Mouse (Mus musculus): ENCODE measurements around the gene Sesn1. TPM values are rescaled to one million over a fixed set of nuclear protein-coding genes. Genes with fewer than 3 reads are reported as not detected.

The Sesn1 gene
- polyA plus RNA-seq, 1 experiment from 2014 or later: 33.9 TPM

DNA sequence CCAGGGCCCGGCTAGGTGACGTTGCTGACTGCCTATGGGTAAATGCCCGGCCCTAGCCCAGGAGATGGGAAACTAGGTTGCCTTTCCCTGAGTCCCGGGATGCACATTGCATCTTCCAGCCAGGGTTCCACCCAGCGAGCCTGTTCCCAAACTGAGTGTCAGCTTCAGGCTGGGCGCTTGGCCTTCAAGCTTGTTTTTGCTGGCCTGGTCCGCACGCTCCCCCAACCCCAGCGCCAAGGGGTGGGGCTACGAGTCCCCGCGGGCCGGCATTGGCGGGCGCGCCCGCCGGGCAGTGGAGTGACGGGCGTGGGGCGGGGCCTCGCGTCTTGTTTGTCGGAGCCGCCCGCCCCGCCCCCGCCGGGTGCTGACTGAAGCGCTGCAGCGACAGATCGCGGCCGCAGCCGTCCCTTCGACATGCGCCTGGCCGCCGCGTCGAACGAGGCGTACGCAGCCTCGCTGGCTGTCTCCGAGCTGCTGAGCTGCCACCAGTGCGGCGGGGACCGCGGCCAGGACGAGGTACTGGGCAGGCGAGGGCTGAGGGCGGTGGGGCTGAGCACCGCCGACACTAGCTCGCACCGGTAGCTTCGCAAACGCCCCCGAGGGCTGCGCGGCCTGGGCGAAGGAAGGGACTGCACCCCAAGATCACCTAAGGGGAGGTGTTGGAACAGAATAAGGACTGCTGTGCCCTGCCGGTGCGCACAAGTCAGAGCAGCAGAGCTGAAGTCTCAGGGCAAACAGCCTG, 77.5 kb downstream of the Sesn1 start:
- Histone ChIP-seq H3K4me2 (ENCODE audit: low read length) (peak overlapping the region; percentile 77), H3K27ac (replicated peaks; ENCODE audit: low read depth, low read length) (peak overlapping the region; percentile 95), H3K9ac (replicated peaks; ENCODE audit: low read length) (peak overlapping the region; percentile 85), H3K9me3 (ENCODE audit: control insufficient read depth, low read length) (no peaks in the 10 kb centered on the region), H3K4me3 (replicated peaks; ENCODE audit: low read depth, low read length) (peak overlapping the region; percentile 73), H3K27me3 (ENCODE audit: control insufficient read depth, insufficient read depth, low read length) (no peaks in the 10 kb centered on the region), H3K36me3 (ENCODE audit: control insufficient read depth, insufficient read depth, low read length) (no peaks in the 10 kb centered on the region), H3K4me1 (ENCODE audit: control insufficient read depth, insufficient read depth, low read length) (no peaks in the 10 kb centered on the region)
- ATAC-seq (ENCODE audit: low FRiP score, low TSS enrichment): peak; percentile 97
- WGBS: under 1% methylated on average over 63 of the region's 65 CpGs
- DNase-seq: peak; percentile 98

- no peak overlapping the region for H3K27ac ChIP-seq (replicated peaks; ENCODE audit: low read depth, low read length)
- DNase-seq: peak; percentile 61
- H3K27me3 ChIP-seq (ENCODE audit: control insufficient read depth, insufficient read depth, low read length): no peaks in the 10 kb centered on the region
- no peaks in the 10 kb centered on the region for H3K36me3 ChIP-seq (ENCODE audit: control insufficient read depth, insufficient read depth, low read length)
- 0 out of 2 replicates have a peak overlapping the region, but pooled peaks have one; percentile 73 for H3K4me3 ChIP-seq (replicated peaks; ENCODE audit: low read depth, low read length)
- WGBS: 56% methylated on average over 4 of the region's 4 CpGs
- H3K9ac ChIP-seq (replicated peaks; ENCODE audit: low read length): no peak overlapping the region
- no peaks in the 10 kb centered on the region for H3K4me1 ChIP-seq (ENCODE audit: control insufficient read depth, insufficient read depth, low read length)
- ATAC-seq (ENCODE audit: low FRiP score, low TSS enrichment): no peak
- H3K9me3 ChIP-seq (ENCODE audit: control insufficient read depth, low read length): no peaks in the 10 kb centered on the region
- H3K4me2 ChIP-seq (ENCODE audit: low read length): peak overlapping the region; percentile 77
Measured at GRCm38 (mm10) chr10:41888365-41888941, 78.7 kb downstream of the Sesn1 start.

DNA sequence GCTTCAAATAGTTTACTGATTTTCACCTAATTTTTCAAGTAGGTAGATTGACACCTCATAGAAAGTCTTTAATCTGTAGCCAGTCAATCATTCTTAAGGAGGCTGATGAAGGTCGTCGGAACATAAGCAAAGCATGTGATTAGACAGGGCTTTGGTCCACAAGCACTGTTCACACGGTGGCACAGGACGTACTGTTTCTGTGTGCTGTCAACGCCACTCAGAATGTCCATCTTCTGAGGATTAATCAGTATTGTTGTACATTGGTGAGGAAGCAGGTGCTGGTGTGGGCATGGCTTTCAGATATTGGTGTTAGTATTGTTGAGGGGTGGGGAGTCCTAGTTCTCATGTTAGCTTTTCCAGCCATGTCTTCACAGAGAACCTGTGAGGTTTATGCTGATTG, 79.8 kb downstream of the Sesn1 start:
- Histone ChIP-seq H3K4me3 (replicated peaks; ENCODE audit: low read depth, low read length) (no peak overlapping the region), H3K9me3 (ENCODE audit: control insufficient read depth, low read length) (no peaks in the 10 kb centered on the region), H3K27me3 (ENCODE audit: control insufficient read depth, insufficient read depth, low read length) (no peaks in the 10 kb centered on the region), H3K9ac (replicated peaks; ENCODE audit: low read length) (no peak overlapping the region), H3K27ac (replicated peaks; ENCODE audit: low read depth, low read length) (no peak overlapping the region), H3K4me2 (ENCODE audit: low read length) (no peak overlapping the region), H3K36me3 (ENCODE audit: control insufficient read depth, insufficient read depth, low read length) (no peaks in the 10 kb centered on the region), H3K4me1 (ENCODE audit: control insufficient read depth, insufficient read depth, low read length) (no peaks in the 10 kb centered on the region)
- ATAC-seq (ENCODE audit: low FRiP score, low TSS enrichment) (no peak), DNase-seq (no peak)
- WGBS: 58% methylated on average over 5 of the region's 5 CpGs

DNA sequence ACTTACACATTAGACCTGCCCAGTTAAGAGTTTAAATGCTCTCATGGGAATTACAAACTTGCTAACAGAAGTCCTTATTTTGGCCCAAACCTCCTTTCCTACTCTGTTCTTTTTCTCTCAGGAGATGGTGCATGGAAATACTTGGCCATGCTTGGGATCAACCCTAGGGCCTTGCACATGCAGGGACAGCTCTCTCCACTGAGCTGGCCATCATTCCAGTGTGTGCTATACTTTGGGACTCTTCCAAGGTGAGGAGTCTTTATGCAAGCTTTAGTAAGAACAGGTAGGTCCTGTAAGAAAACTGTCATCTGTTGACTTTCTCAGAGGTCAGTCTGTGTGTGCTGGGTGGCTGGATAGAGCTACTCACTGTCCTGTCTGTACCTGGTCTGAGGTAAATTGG, 80.8 kb downstream of the Sesn1 start:
- Histone ChIP-seq H3K4me2 (ENCODE audit: low read length) (no peak overlapping the region), H3K27ac (replicated peaks; ENCODE audit: low read depth, low read length) (no peak overlapping the region), H3K27me3 (ENCODE audit: control insufficient read depth, insufficient read depth, low read length) (no peaks in the 10 kb centered on the region), H3K9ac (replicated peaks; ENCODE audit: low read length) (no peak overlapping the region), H3K9me3 (ENCODE audit: control insufficient read depth, low read length) (no peaks in the 10 kb centered on the region), H3K4me3 (replicated peaks; ENCODE audit: low read depth, low read length) (no peak overlapping the region), H3K4me1 (ENCODE audit: control insufficient read depth, insufficient read depth, low read length) (no peaks in the 10 kb centered on the region), H3K36me3 (ENCODE audit: control insufficient read depth, insufficient read depth, low read length) (no peaks in the 10 kb centered on the region)
- ATAC-seq (ENCODE audit: low FRiP score, low TSS enrichment): no peak
- no peak for DNase-seq

- Histone ChIP-seq H3K4me3 (replicated peaks; ENCODE audit: low read depth, low read length) (no peak overlapping the region), H3K9ac (replicated peaks; ENCODE audit: low read length) (no peak overlapping the region), H3K27me3 (ENCODE audit: control insufficient read depth, insufficient read depth, low read length) (no peaks in the 10 kb centered on the region), H3K9me3 (ENCODE audit: control insufficient read depth, low read length) (no peaks in the 10 kb centered on the region), H3K27ac (replicated peaks; ENCODE audit: low read depth, low read length) (no peak overlapping the region), H3K4me2 (ENCODE audit: low read length) (no peak overlapping the region), H3K36me3 (ENCODE audit: control insufficient read depth, insufficient read depth, low read length) (no peaks in the 10 kb centered on the region), H3K4me1 (ENCODE audit: control insufficient read depth, insufficient read depth, low read length) (no peaks in the 10 kb centered on the region)
- WGBS: 92% methylated on average over 4 of the region's 4 CpGs
- no peak for DNase-seq
- ATAC-seq (ENCODE audit: low FRiP score, low TSS enrichment): no peak
Measured at GRCm38 (mm10) chr10:41891312-41891711, 81.6 kb downstream of the Sesn1 start.

DNA sequence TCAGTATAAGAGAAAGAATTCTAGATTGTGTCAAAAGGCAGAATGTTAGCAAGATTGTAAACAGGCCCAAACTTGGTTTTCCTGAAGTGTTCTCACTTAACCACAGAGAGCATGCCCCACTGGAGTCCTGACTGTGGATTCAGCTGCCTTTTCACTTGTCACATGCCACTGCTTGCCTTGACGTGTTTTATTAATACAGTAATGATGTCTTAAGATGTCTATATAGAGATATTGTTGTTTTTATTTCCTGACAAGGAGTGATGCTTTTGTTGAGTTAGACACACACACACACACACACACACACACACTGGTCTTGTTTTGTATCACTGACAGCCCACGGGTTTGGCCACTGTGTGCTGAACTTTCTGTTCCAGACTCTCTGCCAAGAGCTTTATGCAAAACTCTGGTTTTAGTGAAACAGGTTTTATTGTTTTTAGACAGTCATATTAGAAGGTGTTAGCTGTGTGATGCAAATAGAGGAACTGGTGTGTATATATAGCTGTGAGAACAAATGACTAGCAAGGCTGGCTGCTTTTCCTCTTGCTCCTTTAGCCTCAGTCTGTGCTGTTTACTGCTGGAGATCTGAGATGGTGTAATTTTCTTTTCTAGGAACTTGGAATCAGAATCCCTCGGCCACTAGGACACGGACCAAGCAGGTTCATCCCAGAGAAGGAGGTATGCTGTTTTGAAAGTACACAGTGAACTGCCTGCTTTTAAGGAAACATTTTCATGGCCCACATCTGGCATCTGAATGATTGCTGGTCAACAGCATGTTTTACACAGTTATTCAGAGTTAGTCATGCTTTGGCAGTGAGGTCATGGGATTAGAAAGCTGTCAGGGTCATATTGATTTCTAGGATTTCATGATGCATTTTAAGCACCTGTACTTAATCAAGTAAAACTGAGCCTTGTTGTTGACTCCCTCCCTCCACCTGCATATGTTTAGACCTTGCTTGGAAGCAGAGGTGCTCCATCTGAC, 84.0 kb downstream of the Sesn1 start:
- no peaks in the 10 kb centered on the region for H3K9me3 ChIP-seq (ENCODE audit: control insufficient read depth, low read length)
- no peak overlapping the region for H3K27ac ChIP-seq (replicated peaks; ENCODE audit: low read depth, low read length)
- H3K36me3 ChIP-seq (ENCODE audit: control insufficient read depth, insufficient read depth, low read length): peaks cover 13% of the 10 kb centered on the region
- H3K4me2 ChIP-seq (ENCODE audit: low read length): no peak overlapping the region
- no peak overlapping the region for H3K9ac ChIP-seq (replicated peaks; ENCODE audit: low read length)
- no peak overlapping the region for H3K4me3 ChIP-seq (replicated peaks; ENCODE audit: low read depth, low read length)
- H3K27me3 ChIP-seq (ENCODE audit: control insufficient read depth, insufficient read depth, low read length): no peaks in the 10 kb centered on the region
- DNase-seq (no peak), ATAC-seq (ENCODE audit: low FRiP score, low TSS enrichment) (no peak)
- 69% methylated on average over 4 of the region's 4 CpGs for WGBS
- no peaks in the 10 kb centered on the region for H3K4me1 ChIP-seq (ENCODE audit: control insufficient read depth, insufficient read depth, low read length)

DNA sequence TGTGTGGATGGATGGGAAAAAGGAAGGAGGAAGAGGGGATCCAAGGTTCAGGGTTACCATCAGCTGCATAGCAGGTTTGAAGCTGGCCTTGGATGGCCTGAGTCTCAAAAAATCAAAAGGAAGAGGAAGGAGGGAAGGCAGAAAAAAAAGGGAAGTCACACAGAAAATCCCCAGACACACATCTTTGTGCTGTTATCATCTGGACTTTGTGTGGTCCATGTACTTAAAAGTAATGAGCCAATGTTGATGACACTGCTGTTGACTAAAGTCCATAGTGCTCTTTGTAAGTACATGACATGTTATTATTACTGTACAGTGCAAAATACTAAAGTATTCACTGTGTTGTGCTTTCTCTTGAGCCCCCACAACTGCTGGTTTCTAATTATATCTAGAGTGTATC, 86.7 kb downstream of the Sesn1 start:
- no peak for ATAC-seq (ENCODE audit: low FRiP score, low TSS enrichment)
- H3K4me1 ChIP-seq (ENCODE audit: control insufficient read depth, insufficient read depth, low read length): no peaks in the 10 kb centered on the region
- H3K9ac ChIP-seq (replicated peaks; ENCODE audit: low read length): no peak overlapping the region
- no peaks in the 10 kb centered on the region for H3K9me3 ChIP-seq (ENCODE audit: control insufficient read depth, low read length)
- no peak overlapping the region for H3K4me3 ChIP-seq (replicated peaks; ENCODE audit: low read depth, low read length)
- no peak overlapping the region for H3K27ac ChIP-seq (replicated peaks; ENCODE audit: low read depth, low read length)
- H3K4me2 ChIP-seq (ENCODE audit: low read length): no peak overlapping the region
- peaks cover 17% of the 10 kb centered on the region for H3K36me3 ChIP-seq (ENCODE audit: control insufficient read depth, insufficient read depth, low read length)
- no peak for DNase-seq
- no peaks in the 10 kb centered on the region for H3K27me3 ChIP-seq (ENCODE audit: control insufficient read depth, insufficient read depth, low read length)

DNA sequence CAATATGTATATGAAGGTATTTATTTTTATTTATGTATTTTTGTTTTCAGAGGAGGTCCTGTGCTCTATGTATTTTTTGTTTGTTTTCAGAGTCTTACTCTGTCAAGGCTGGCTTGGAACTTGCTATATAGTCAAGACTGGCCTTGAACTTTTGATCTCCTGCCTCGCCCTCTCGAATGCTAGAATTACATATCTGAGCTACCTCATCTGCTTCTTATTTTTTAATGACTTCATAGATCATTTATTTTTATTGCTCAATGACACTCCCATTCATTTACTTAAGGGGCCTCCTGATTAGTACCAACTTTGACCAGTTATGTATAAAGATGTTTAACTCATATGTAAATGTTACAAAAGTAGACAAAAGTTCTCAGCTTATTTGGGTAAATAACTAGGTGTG, 87.1 kb downstream of the Sesn1 start:
- Histone ChIP-seq H3K27me3 (ENCODE audit: control insufficient read depth, insufficient read depth, low read length) (no peaks in the 10 kb centered on the region), H3K27ac (replicated peaks; ENCODE audit: low read depth, low read length) (no peak overlapping the region), H3K4me1 (ENCODE audit: control insufficient read depth, insufficient read depth, low read length) (no peaks in the 10 kb centered on the region), H3K4me2 (ENCODE audit: low read length) (no peak overlapping the region), H3K36me3 (ENCODE audit: control insufficient read depth, insufficient read depth, low read length) (peaks cover 17% of the 10 kb centered on the region), H3K9ac (replicated peaks; ENCODE audit: low read length) (no peak overlapping the region), H3K9me3 (ENCODE audit: control insufficient read depth, low read length) (no peaks in the 10 kb centered on the region), H3K4me3 (replicated peaks; ENCODE audit: low read depth, low read length) (no peak overlapping the region)
- WGBS: 93% methylated on average over 2 of the region's 2 CpGs
- ATAC-seq (ENCODE audit: low FRiP score, low TSS enrichment) (no peak), DNase-seq (no peak)

Measured in midbrain, embryonic 14.5 days (tissue).